Mouse (Mus musculus) G1E (cell line): ENCODE data around the gene Hipk4.

ENCODE experiments used
- CTCF ChIP-seq: IDR thresholded peaks from 2 replicates; pipeline ENCODE4 v1.5.1; 2012; ENCODE audit warnings: low read depth, low read length, inconsistent platforms, mixed read lengths
- GATA1 ChIP-seq: IDR thresholded peaks from 2 replicates; pipeline ENCODE4 v1.6.1; 2012; ENCODE audit warnings: borderline replicate concordance, low read length, inconsistent platforms, mixed read lengths
- POLR2AphosphoS5 ChIP-seq: IDR thresholded peaks from 2 replicates; pipeline ENCODE4 v1.6.1; 2012; ENCODE audit warnings: low read depth, low read length, inconsistent platforms; ENCODE audit not compliant: insufficient replicate concordance

DNA sequence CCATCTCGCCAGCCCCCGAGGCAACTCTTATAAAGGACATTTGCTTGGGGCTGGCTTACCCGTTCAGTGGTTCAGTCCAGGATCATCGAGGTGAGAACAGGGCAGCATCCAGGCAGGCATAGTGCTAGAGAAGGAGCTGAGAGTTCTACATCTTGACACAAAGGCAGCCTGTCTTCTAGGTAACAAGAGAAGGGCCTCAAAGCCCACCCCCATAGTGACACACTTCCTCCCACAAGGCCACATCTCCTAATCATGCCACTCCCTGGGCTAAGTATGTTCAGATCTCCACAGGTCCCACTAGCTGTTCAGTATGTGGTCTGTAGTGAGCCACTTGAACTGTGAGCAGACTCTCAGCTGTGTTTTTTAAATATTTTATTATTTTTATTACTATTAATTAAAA is 39.2 kb upstream of the Hipk4 start:
- TF ChIP-seq CTCF (no peak), POLR2AphosphoS5 (no peak), GATA1 (no peak)
